Mouse (Mus musculus) CH12.LX (cell line): ENCODE data around the gene Uts2b. TPM values are rescaled to one million over a fixed set of nuclear protein-coding genes. Genes with fewer than 3 reads are reported as not detected.

Experiments
- DNase-seq: peaks from one replicate; pipeline ENCODE4 v3.0.0-alpha.2; 2013; ENCODE audit errors: extremely low read depth
- H3K27ac ChIP-seq: 2 replicates; pipeline ENCODE4 v1.5.1; 2012; ENCODE audit warnings: low read depth, mild to moderate bottlenecking, control low read depth, moderate library complexity; ENCODE audit not compliant: insufficient read depth
- H3K27me3 ChIP-seq: replicated peaks from 2 replicates; pipeline ENCODE3; 2012; ENCODE audit warnings: inconsistent platforms
- H3K36me3 ChIP-seq, 2 experiments: replicated peaks in 1 of 2; 2 replicates each; pipeline versions ENCODE3 to v1.6.1; 2012; ENCODE audit warnings: inconsistent platforms in 1 of 2, low read length in 1 of 2, mild to moderate bottlenecking in 1 of 2, mixed read lengths in 1 of 2, moderate library complexity in 1 of 2; ENCODE audit not compliant: control insufficient read depth in 1 of 2, insufficient read depth in 1 of 2
- H3K4me1 ChIP-seq, 2 experiments: 2 replicates each; pipeline ENCODE4 v1.6.1; 2012; ENCODE audit warnings: inconsistent platforms in 1 of 2, moderate library complexity in 1 of 2; ENCODE audit not compliant: insufficient read depth in 2 of 2, control insufficient read depth in 1 of 2
- H3K4me2 ChIP-seq: 2 replicates; pipeline ENCODE4 v1.6.1; 2012; ENCODE audit warnings: low read depth, mild to moderate bottlenecking, control low read depth; ENCODE audit not compliant: poor library complexity, insufficient read depth, severe bottlenecking
- H3K4me3 ChIP-seq, 3 experiments: fragments of 150-350 bp in 1 of 3; sonication (generic) in 1 of 3; replicated peaks in 1 of 3; 2 replicates each; pipeline versions ENCODE3 to v1.5.1; 2011 to 2012; ENCODE audit warnings: low read depth in 2 of 3, low read length in 2 of 3, mild to moderate bottlenecking in 2 of 3, moderate library complexity in 2 of 3, control low read depth in 1 of 3, improper control_type of control experiment in 1 of 3, inconsistent platforms in 1 of 3, mixed read lengths in 1 of 3; ENCODE audit not compliant: poor library complexity in 1 of 3
- H3K79me2 ChIP-seq: replicated peaks from 2 replicates; pipeline ENCODE4 v1.6.1; 2012; ENCODE audit warnings: mild to moderate bottlenecking, moderate library complexity; ENCODE audit not compliant: control insufficient read depth, poor library complexity, insufficient read depth, severe bottlenecking; ENCODE audit errors: extremely low read depth
- H3K9ac ChIP-seq: 2 replicates; pipeline ENCODE4 v1.6.1; 2012; ENCODE audit warnings: low read depth, mild to moderate bottlenecking, control low read depth, moderate library complexity; ENCODE audit not compliant: insufficient read depth
- H3K9me3 ChIP-seq: replicated peaks from 2 replicates; pipeline ENCODE3; 2012; ENCODE audit warnings: low read length, inconsistent platforms, mixed read lengths
- BHLHE40 ChIP-seq: IDR thresholded peaks from 2 replicates; pipeline ENCODE4 v1.6.1; 2011; ENCODE audit warnings: mild to moderate bottlenecking, low read depth, low read length, improper control_type of control experiment
- CTCF ChIP-seq, 2 experiments: IDR thresholded peaks in 1 of 2; conservative IDR thresholded peaks in 1 of 2; 2 replicates each; pipeline ENCODE4 v1.5.1; 2011 to 2012; ENCODE audit warnings: low read depth in 2 of 2, low read length in 2 of 2, improper control_type of control experiment in 1 of 2, inconsistent platforms in 1 of 2, mild to moderate bottlenecking in 1 of 2, moderate library complexity in 1 of 2
- ELF1 ChIP-seq: IDR thresholded peaks from 2 replicates; pipeline ENCODE4 v1.6.1; 2014; ENCODE audit warnings: low read depth, mild to moderate bottlenecking, inconsistent platforms, low read length, improper control_type of control experiment
- HCFC1 ChIP-seq: IDR thresholded peaks from 2 replicates; pipeline ENCODE4 v1.6.1; 2012; ENCODE audit warnings: low read depth, mild to moderate bottlenecking, inconsistent platforms, low read length, improper control_type of control experiment
- IRF4 ChIP-seq: IDR thresholded peaks from 2 replicates; pipeline ENCODE4 v1.6.1; 2014; ENCODE audit warnings: low read depth, mild to moderate bottlenecking, inconsistent platforms, low read length, improper control_type of control experiment
- MAX ChIP-seq: IDR thresholded peaks from 2 replicates; pipeline ENCODE4 v1.6.1; 2011; ENCODE audit warnings: low read length, improper control_type of control experiment
- MAZ ChIP-seq: IDR thresholded peaks from 2 replicates; pipeline ENCODE4 v1.6.1; 2012; ENCODE audit warnings: low read depth, mild to moderate bottlenecking, inconsistent platforms, low read length, improper control_type of control experiment, moderate library complexity
- MYC ChIP-seq: IDR thresholded peaks from 2 replicates; pipeline ENCODE4 v1.6.1; 2011; ENCODE audit warnings: low read depth, mild to moderate bottlenecking, improper control_type of control experiment, low read length
- NRF1 ChIP-seq: IDR thresholded peaks from 2 replicates; pipeline ENCODE4 v1.6.1; 2014; ENCODE audit warnings: low read depth, mild to moderate bottlenecking, inconsistent platforms, low read length, improper control_type of control experiment, moderate library complexity
- POLR2AphosphoS2 ChIP-seq: IDR thresholded peaks from 2 replicates; pipeline ENCODE4 v1.6.1; 2011; ENCODE audit warnings: low read depth, low read length, improper control_type of control experiment
- RAD21 ChIP-seq: IDR thresholded peaks from 2 replicates; pipeline ENCODE4 v1.6.1; 2011; ENCODE audit warnings: low read depth, mild to moderate bottlenecking, low read length, improper control_type of control experiment, moderate library complexity
- TBP ChIP-seq: conservative IDR thresholded peaks from 2 replicates; pipeline ENCODE4 v1.6.1; 2011; ENCODE audit warnings: low read depth, low read length, improper control_type of control experiment
- USF2 ChIP-seq: conservative IDR thresholded peaks from 2 replicates; pipeline ENCODE4 v1.6.1; 2011; ENCODE audit warnings: low read depth, low read length, improper control_type of control experiment
- dilution Hi-C: fragments of 300-500 bp; cut with MboI; formaldehyde crosslinking; loops from 2 replicates; pipeline ENCODE4 v1.14.3; 2020; ENCODE audit warnings: low sequenced_read_pairs; ENCODE audit not compliant: extremely low pct_unique_long_range_greater_than_20kb, extremely low pct_ligation_motif_present
- in situ Hi-C: fragments of 300-500 bp; cut with MboI; formaldehyde crosslinking; loops from 3 replicates; pipeline ENCODE4 v1.14.3; 2019; ENCODE audit warnings: low sequenced_read_pairs, low pct_ligation_motif_present, low pct_unique_long_range_greater_than_20kb, mixed read lengths
- polyA plus RNA-seq: library from polyadenylated mRNA; unstranded; fragments of >175 nt; gene quantifications from 2 replicates; pipeline ENCODE4 v1.2.1, GENCODE M21; 2012; ENCODE audit warnings: low read depth; ENCODE audit not compliant: insufficient read length
- total RNA-seq, 2 experiments: library from RNA; depleted of rRNA; stranded (reverse); fragments of 300-350 nt in 1 of 2; fragments of >200 nt in 1 of 2; gene quantifications; 2 replicates each; pipeline ENCODE4 v1.2.3; 2012 to 2014

Uts2b gene
- total RNA-seq (2012; rRNA removed) (0.29 and 0.38 TPM in 2 replicates), total RNA-seq (2014; rRNA removed) (0.51 TPM in 1 of 2 replicates, not detected in the other), polyA plus RNA-seq (not detected in 2 replicates)

DNA sequence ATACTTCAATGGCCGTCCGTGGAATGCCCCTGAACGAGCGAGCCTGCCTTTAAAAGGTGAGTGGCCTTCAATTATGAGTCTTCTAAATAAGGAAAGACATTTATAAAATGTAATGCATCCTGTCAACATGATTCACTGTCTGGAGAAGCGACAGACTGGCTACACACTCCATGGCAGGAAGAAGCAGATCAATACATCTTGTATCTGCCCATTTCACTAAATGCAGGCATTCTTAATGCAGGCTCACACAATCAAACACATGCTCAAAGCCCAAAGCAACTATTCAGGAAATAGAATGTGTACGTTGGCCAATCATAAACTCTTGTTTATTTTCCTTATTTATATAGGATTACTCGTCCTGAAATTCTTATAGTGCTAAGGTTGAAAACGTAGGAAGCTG is at the start of gene Uts2b:
Gene Uts2b, minus strand, starts transcription at position 49 of the 400 bp plus-strand sequence.
- in situ Hi-C loops: no loop called here
- TF ChIP-seq NRF1: no peak
- DNase-seq: no peak
- dilution Hi-C loops: no loop called here
- H3K36me3 ChIP-seq: no peaks in the 10 kb centered on the region
- H3K27ac ChIP-seq: no peak within 1 kb of the TSS
- no peaks in the 10 kb centered on the region for H3K79me2 ChIP-seq
- no peak within 1 kb of the TSS for H3K4me2 ChIP-seq
- H3K27me3 ChIP-seq: no peaks in the 10 kb centered on the region
- H3K4me1 ChIP-seq: peaks cover 18 to 33% of the 10 kb centered on the region in 2 experiments; a peak in 3 of 4 replicates
- no peak within 1 kb of the TSS for H3K9ac ChIP-seq
- H3K9me3 ChIP-seq: no peaks in the 10 kb centered on the region
- H3K4me3 ChIP-seq: no peak within 1 kb of the TSS

GRCm38 (mm10) chr16:27417632-27418031 is 47.6 kb upstream of the Uts2b start:
- H3K4me2 ChIP-seq: no peak overlapping the region
- dilution Hi-C loops (no loop called here), in situ Hi-C loops (no loop called here)
- H3K36me3 ChIP-seq: peaks cover 66 to 91% of the 10 kb centered on the region in 2 experiments
- no peak overlapping the region for H3K4me3 ChIP-seq
- TF ChIP-seq MAZ (no peak), MYC (no peak), NRF1 (no peak), POLR2AphosphoS2 (peak; percentile 28; the same call in 1 of the 2 replicates), BHLHE40 (no peak), RAD21 (no peak)
- H3K9me3 ChIP-seq: peaks cover 22% of the 10 kb centered on the region
- DNase-seq: no peak
- H3K9ac ChIP-seq: no peak overlapping the region
- H3K27me3 ChIP-seq: no peaks in the 10 kb centered on the region
- peaks cover 50% of the 10 kb centered on the region for H3K79me2 ChIP-seq
- no peak overlapping the region for H3K27ac ChIP-seq
- H3K4me1 ChIP-seq: peaks cover 4 to 28% of the 10 kb centered on the region in 2 experiments; a peak in 3 of 4 replicates

GRCm38 (mm10) chr16:27416937-27417584 is 47.0 kb upstream of the Uts2b start:
- Histone ChIP-seq H3K4me3 (no peak overlapping the region), H3K36me3 (peaks cover 65 to 91% of the 10 kb centered on the region in 2 experiments), H3K79me2 (peaks cover 53% of the 10 kb centered on the region), H3K9ac (no peak overlapping the region), H3K4me1 (peaks cover 4 to 33% of the 10 kb centered on the region in 2 experiments; a peak in 3 of 4 replicates), H3K27me3 (no peaks in the 10 kb centered on the region), H3K27ac (no peak overlapping the region), H3K4me2 (no peak overlapping the region), H3K9me3 (peaks cover 16% of the 10 kb centered on the region)
- TF ChIP-seq CTCF (conservative IDR thresholded peaks at IDR 0.05 in 1 of 2, IDR thresholded peaks at IDR 0.05 in 1 of 2; ENCODE audit: low read depth in 2 of 2, low read length in 2 of 2) (no peak), IRF4 (no peak), BHLHE40 (no peak), TBP (no peak), USF2 (no peak), MAX (no peak), HCFC1 (no peak), ELF1 (no peak)
- in situ Hi-C loops: no loop called here
- dilution Hi-C loops: no loop called here
- DNase-seq: no peak
